Mouse (Mus musculus) MEL-GATA-1-ER (cell line): ENCODE results near the gene Alk.

Experiments used
- DNase-seq: peaks from one replicate; pipeline ENCODE4 v3.0.0-alpha.2; 2012; ENCODE audit warnings: low read depth; ENCODE audit errors: extremely low read depth

The Alk gene

DNA sequence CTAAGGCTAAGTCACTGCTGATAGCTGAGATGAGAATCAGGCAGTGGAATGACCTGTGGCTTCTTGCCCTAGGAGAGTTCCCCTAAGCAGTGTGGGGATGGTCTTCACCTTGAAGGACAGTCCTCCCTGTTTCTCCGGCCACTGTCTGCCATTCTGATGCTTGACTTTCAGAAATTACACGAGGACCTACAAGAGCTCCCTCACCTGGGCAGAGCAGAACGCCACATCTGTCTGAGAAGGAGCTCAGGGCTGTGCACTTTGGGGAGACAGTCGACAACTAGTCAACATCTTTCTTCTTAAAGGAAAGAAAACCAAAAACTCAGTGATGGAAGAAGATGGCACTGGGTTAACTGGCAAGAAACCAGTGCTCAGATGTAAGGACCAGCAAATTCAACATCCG lies 335.9 kb downstream of the Alk start:
- no peak for DNase-seq

DNA sequence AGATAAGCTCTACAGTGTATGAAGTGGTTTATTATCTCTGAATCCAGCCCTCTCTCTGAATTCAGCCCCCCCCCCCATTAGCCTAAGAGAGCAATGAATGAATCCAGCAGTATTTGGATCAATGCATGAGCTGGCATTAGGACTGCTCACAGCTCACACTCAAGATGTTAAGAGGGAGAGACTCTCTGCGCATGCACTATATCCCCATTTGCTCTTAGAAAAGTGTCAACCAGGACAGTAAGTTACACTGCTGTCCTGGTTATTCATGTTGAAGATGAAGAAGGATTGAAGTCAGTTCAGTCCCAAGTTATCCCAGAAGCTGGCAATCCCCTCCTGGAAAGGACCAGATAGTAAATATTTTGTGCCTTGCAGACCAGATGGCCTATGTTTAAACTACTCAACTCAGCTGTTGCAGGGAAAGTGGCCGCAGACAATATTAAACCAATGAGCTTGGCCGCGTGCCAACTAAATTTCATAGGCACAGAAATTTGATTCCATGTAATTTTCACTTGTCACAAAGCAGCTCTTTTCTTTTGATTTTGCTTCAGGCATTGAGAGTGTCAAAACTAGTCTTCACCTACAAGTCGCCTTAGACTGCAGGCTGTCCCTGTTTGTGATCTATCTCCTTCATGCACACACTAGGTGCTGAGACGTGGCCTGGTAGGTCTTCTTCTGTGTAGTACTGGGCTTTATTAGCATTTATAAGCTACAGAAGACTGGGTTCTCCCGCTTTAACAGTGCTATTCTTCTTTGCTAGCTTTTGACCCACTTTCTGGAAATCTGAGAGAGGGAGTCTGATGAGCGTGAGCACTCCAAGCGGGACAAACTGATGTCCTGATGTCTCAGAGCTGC lies 339.0 kb downstream of the Alk start:
- DNase-seq, result no peak

DNA sequence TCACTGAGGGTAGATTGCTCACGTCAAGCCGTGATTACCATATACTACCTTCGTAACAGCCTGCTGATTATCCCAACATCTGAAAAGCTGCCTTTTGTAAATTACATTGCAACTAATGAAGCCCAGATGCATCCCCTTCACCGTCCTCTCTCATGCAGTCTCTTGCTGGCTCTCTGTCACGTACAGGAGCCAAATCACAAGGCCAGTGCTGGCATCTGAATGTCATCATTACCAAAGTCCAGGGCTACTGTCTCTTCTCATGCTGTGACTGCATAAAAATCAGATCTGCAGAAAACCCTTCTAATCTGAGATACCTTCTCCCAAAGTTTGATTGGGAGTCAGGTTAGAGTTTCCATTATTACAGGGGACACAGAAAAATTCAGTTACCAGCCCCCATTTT lies 351.0 kb downstream of the Alk start:
- DNase-seq, result no peak

DNA sequence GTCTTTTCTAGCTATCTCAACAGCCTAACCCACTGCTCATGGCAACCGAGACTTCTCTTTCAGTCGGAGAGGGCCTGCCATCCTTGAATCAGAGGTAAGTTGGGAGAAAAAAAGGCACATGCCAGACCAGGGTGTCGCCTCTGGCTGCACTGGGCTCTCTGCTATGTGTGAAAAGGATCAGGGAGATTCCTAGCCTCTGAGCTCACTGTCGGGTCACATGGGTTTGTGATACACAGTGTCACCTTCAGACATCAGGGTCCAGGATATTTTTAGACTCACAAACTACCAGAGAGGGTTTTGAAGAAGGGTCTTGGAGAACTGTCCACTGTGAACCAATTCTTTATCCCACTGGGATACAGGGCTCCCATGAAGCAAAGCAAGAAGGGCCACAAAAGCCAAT lies 352.9 kb downstream of the Alk start:
- DNase-seq, result no peak

DNA sequence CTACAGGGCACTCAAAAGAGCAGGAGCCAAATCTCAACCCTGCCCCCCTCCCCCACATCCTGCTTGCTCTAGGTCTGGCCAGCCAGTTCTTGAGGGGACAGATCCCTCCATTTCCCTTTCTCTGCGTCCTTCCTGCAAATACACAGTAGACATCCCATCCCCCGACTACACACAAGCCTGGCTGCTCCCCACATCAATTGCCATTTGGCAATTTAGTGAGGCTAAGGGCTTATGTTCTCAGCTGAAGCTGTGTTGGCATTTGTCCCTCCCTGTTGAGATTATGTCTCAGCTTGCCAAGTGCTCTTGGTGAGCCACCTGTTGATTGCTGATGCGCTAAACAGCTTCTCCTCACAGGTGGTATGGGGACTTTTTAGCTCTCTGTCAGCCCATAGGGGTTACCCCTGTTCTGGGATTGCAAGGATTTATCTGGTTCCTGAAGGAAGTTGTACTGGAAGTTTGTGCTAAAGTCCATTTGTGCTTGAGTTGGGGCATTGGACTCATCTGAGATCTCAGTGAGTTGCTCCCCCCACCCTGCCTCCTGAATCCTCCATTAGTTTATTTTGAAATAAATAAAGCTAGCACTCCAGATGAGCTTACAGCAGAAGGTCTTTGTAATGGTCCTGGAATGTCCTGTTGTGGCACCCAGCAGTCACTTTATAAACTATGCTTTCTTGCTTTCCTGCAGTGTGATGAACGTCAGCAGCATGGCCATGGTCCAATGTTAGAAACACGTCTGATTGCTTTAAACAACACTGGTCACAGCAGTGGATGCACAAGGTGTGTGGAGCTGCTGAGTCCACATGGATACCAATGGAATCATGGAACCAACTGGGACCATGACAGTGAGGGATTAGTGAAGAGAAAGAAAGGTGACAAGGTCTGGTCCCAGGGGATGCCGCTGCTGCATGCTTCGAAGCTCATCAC lies 353.7 kb downstream of the Alk start:
- no peak for DNase-seq

DNA sequence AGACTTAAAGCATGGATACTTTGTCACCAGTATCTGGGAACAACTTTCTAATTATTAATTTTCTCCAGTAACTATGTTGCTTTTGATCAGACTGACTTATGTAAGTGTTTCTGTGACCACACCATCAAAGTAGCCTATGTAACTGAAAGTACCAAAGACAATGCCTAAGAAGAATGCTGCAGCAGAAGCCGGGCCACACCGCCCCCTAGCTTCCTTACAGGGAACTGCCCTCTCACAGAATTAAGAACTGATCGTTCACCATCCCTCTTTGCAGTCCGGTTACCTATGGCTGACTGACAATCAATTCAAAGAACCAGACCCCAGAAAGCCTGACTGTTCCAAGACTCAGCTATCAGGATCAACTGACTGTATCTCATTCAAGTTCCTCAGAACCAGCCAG lies 362.4 kb downstream of the Alk start:
- DNase-seq, result no peak

DNA sequence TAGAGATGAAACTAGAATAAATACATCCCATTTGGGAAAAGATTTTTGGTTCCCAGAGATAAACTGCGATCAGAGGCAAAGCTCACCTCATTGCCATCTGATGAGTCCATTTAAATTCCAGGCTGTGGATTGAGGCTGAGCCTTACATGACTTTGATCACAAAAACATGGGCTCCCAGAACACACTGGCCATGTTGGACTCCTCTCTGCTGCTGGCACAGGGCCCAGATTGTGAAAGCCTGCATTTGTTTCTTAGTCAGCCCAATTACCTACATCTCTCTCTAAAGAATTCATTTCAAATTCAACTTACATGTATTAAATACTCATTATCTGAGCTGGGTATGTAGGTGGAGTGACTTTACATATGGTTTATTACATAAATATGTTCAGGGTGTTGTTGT lies 367.1 kb downstream of the Alk start:
- no peak for DNase-seq

DNA sequence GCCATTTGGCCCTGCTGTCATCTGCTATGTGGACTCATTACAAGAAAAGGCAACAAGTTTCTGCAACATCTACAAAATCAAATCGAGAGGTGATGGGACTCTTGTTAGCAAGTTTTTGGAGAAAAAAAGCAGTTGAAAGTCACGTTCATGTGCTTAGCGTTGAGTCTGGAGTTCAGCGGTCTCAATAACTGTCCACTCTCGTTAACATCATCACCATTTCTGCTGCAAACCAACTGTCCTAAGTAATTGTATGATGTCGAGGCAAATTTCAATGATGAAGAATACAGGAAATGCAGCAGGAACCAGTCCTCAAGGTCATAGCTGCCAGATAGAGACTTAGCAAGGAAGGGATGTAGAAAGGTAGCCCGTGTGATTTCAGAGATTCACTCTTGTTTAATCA lies 373.5 kb downstream of the Alk start:
- no peak for DNase-seq

DNA sequence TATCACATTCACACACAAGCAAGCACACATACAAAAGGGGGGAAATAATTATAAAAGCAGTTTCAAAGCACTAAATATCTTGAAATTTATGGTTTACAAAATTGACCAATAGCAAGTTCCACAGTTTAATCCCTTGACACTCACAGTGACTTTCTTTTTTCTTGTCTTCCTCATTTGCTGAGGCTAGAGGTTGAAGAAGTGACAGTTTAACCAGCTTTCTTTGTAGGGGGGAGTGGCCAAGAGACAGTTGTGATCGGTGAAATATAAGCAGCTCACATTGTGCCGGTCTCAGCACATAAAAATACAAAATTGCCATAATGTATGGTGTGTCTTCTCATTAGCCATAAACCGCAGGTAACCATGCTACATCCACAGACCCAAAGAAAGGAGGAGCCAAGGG lies 385.6 kb downstream of the Alk start:
- no peak for DNase-seq

DNA sequence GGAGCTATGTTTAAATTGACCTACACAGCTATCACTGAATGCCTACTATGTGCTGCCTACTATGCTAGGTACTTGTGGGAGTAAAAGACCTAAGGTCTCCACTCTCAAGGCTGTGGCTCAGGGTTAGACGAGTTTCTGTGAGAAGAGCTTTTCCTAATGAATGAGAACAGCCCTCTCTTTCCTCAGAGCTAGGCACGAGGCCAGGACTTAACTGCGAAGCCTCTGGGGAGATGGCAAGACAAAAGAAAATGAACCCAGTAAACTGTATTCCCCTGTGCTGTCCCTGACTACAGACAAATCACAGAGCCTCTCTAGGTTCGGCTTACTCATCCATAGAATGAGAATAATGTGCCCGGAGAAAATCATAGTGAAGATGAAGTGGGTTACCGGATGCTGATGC lies 406.9 kb downstream of the Alk start:
- no peak for DNase-seq

DNA sequence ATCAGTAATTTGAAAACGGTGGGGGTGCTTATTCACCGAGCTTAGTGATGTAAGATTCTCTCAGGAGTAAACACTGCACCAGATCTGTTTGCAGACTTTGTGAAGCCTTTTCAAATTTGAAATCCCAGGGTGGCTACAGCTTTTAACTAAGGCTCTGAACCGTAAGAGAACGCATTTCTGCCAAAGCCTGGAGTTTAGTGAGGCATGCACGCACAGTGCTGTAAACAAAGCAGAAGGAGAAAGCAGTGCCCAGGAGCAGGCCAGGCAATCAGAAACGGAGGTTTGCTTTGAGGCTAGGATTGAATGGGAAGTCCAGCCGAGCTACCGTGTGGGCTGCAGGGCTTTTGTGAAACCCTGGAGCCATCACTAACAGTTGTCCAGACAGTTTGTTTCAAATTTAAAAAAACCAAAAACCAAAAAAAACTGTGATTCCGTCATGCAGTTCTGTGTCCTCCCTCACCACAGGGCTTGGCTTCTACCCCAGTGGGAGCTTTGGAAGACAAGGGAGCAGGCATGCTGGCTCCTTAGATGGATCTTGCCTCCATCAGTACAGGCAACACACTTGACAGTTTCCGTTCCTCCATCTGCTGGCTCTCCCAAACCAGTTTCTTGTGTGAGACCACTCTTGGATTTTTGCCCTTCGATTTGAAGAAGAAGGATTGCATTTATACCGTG lies 409.3 kb downstream of the Alk start:
- DNase-seq, result no peak

DNA sequence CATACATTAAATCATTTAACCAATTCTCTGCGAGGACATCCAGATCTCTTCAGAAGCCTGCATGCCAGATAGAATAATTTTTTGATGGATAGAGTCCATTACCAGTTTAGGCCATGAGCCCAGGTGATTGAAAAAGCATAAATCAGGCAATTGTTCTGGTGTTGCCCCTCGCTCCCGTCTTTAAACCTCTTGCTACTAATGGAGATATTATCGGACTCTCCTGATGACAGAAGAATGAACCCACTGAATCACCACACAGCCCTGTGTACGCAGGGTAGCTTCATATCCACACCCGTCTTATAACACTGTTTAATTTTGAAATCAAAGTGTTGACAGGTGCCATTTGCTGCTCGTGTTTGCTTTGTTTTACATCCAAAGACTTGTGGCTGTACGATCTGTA lies 413.9 kb downstream of the Alk start:
- no peak for DNase-seq

DNA sequence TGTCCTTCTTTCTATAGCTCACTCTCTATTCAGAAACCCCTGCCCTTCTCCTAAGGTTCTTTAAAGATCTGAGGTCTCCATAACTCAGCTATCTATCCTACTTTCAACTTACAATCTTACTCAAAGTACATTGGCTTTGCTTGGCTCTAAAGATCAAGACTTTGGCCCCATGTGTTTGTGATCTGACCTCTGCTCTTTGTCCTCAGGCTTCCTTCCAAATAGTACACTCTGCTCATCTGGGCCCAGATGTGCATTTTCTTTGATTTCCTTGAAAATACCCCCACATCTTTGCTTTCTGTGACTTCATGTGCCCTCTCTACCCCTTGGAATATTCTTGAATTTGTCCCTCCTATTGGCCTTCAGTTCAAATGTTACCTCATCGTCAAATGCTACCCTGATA lies 417.4 kb downstream of the Alk start:
- DNase-seq, result no peak

DNA sequence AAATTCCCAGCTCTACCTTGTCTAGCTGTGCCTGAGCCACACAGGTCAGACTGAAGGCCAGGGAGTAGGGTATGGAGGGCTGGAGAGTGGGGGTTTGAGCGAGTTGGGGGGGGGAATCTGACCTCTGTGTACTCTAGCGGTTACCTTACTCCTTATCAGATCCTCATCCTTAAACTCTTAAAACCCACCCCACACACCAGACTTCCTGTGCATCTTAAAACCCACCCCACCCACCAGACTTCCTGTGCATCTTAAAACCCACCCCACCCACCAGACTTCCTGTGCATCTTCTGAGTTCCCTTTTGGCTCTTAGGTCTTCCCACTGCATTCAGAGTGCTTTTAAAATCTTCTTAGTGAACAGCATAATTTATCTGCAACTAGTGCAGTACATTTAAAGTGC lies 422.0 kb downstream of the Alk start:
- no peak for DNase-seq

DNA sequence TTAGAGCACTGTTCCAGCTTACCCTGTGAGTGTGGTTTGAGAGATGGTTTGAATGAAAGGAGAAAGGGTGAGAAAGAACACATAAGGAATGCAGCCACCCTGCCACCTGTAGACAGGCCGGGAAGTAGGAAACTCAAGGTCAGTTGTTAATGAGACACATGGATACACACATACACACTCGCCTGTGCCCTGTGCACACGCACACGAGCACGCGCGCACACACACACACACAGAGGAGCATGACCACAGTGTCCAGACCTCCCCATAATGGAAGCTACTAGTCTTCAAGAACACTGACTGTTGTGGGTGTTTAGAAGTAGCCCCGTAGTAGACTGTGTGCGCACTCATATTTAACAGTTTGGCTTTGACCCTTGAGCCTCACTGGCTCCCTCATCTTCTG lies 424.2 kb downstream of the Alk start:
- no peak for DNase-seq

DNA sequence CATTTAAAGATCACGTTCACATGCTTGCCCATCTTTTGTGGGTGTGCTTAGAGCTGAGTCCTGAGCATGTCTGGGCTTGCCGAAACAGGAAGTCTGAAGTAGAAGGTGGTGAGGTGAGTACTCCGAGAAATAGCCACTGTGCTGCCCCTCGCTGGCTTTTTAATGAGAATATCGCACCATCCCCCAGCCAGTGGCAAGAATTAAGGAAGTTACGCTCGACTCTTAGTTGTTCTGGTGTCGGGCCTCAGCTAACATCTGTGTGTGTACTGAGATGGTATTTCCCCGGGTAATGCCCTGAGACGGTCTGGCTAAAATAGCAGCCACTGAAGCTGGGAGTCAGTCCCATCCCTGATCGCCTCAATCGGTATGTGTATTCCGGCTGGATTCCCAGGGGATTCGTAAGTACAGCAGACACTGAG lies 424.7 kb downstream of the Alk start:
- DNase-seq, result no peak

DNA sequence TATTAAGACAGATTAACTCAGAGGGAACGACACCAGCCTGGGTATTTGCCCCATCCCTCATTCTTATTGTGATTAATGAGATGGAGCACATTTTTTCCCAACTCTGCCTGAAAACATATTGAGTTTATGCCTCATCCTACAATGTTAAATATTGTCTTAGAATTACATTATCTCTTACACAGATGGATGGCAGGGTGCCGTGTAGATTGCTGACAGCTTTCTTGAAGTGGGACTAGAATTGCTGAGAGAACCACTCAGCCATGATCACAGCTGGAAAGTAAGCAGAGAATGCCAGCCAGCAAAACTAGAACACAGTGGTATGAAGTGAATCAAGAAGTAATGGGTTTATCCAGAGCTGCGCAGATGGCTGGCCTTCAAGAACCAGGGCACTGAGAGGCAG lies 430.6 kb downstream of the Alk start:
- no peak for DNase-seq

DNA sequence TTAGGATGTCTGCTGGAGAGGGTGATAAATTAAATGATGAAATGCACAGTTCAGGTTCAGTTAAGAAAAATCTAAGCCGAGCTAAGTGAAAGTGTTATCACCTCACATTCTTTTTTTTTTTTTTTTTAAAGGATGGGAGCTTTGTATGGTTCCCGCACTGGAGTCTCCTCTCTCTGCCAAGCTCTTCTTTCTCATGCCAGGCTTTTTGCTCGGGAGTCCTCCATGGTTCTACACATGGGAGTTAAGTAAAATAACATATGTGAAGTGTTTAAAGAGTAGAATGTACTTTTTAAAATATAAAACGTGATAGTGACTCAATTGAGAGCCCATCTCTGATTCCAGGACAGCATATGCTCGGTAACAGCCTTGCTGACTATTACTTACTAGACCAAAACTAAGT lies 436.3 kb downstream of the Alk start:
- DNase-seq, result no peak

DNA sequence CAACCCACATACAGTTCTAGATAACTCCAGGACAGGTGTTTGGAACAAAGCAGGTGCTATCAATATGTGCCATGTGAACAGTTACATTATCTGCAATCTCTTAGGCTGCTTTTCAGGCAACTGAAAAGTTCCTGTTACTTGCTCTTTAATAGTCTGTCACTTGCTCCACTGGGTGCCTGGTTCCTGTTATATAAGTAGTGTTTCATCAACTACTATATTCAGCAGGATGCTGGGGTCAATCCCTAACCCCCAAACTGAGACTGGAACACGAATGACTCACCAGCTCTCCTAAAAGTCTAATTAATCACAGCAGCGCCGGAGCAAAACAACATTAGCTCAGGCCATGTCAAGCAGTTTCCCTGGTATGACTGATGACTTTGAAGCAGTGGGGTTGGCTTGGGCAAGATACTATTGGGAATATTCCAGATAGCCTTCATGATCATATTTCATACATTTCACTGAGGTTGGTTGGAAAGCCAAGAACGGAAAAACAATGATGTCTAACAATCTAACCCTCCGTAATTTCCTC lies 445.5 kb downstream of the Alk start:
- DNase-seq, result no peak

DNA sequence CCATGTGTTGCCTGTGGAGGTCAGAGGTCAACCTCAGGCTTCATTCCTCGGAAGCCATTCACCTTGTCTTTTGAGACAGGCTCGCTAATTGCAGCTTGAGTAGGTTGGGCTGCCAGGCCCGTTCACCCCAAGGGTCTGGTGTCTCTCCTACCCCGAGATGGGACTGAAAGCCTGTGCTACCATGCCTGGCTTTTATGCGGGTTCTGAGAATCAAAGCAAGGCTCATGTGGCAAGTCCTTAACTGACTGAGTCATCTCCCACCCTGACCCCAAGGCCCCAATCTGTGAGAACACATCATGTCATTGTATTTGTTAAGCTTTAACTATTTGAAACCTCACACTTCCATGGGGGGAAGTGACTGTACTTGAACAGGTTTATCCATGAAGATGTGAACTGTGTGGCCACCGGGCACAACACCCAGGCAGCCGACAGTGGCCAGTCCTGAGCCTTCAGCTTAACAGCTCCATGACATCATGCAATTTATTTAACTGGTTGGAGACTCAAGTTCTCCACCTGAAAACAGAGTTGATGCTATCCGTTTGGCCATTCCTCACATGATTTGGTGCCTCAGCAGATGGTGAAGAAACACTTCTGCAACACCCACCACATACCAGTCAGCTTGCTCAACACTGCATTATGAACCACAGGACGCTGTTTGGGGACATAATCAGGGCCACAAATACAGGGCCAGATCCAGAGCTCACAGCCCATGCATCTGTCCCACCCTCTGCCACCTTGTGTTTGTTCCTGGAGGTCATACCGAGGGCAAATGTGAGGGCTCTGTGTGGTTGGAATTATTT lies 446.4 kb downstream of the Alk start:
- no peak for DNase-seq

DNA sequence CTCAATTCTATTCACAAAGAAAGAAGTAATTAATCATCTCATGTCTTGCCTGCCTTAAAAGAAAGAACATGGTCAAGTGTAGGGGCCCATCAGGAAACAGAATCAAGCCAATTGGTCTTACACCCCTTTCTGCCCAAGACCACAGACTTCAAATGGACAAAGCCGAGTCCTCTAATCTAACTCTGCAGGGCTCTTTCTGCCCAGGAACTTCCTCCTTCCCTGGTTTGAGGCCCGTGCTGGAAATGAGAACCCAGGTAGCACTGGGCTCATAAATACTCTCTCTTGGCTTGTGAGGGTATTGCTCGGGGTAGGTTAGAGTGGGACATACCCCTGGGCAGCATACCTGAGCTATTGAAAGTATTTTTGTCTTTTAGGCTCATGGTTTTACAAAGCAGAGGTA lies 451.4 kb downstream of the Alk start:
- DNase-seq, result no peak
